Mouse (Mus musculus) liver, postnatal 0 days (tissue): ENCODE data around the gene S100a10.

Experiments used
- CTCF ChIP-seq: sonication (generic); IDR thresholded peaks from 2 replicates; pipeline ENCODE4 v1.5.1; 2016; ENCODE audit warnings: antibody characterized with exemption, low read depth
- EP300 ChIP-seq: IDR thresholded peaks from 2 replicates; pipeline ENCODE4 v1.6.1; 2016; ENCODE audit warnings: antibody characterized with exemption, low read depth, mild to moderate bottlenecking

DNA sequence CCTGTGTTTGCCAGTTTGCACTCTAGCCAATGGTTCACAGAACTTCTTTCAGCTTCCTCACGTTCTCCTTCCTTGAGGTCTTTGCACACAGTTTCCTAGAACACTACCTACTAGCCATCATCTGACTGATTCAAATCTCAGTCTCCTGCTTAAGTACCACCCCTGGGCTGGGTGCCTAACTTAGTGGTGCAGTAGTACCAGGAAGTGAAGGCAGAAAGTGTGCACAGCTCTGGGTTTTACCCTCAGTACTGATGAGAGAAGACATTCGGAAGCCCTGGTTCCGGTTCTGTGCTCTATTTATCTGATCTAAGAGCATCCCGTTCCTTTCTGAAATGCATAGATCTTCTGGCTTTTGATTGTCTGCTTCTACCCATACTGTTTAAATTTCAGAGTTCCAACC is 26.8 kb downstream of the S100a10 start:
- TF ChIP-seq CTCF: no peak
- TF ChIP-seq EP300: no peak
